ENCODE assay signal across 15 mouse cellular contexts in the genomic region with DNA sequence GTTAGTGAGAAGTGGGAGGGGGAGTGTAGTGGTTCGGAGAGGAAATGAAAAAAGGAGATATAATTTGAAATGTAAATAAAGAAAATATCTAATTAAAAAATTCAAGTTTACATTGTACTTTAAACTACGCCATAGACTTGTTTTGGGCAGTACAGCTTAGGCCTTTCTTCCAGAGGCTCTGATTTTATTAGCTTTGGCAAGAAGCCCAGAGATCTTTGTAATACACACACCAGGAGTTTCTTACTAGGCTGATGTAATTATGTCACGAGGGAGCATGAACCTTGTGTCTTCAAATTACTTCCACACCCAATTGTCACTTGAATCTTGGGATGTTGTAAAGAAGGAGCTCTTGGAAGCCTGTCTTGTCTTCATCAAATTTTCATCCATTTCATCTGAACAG.
DNase-seq lines count a peak whose midpoint lies in the region; ATAC-seq and TF ChIP-seq lines count a peak whose summit lies in the region.
"Had no signal": no experiment of that assay in that cellular context is flagged by ENCODE, and none has a peak within 500 bp of the region (broad histone marks: within the 10 kb centered on the region; RNA-seq: fewer than 3 reads in every experiment).

No protein-coding gene starts in this region.

- DNase-seq in hindbrain, postnatal 0 days (ENCODE audit: low spot score): peak; percentile 43
- DNase-seq in lung, adult 2 months: no peak
- DNase-seq in adipocyte (ENCODE audit: low spot score): peak; percentile 50
- DNase-seq in lung, postnatal 36 days: peak; percentile 18
- DNase-seq in thymus, adult 2 months: no peak
- DNase-seq: adrenal gland, postnatal 14 days; gastrocnemius, postnatal 14 days; layer of hippocampus, adult 9-11 months had no signal

- H3K4me2 ChIP-seq in hindbrain, postnatal 0 days (ENCODE audit: low read depth, low read length): no peak overlapping the region
- no peak overlapping the region for H3K4me2 ChIP-seq in hindbrain, embryonic 12.5 days (replicated peaks)
- H3K4me2 ChIP-seq in lung, embryonic 16.5 days (ENCODE audit: low read depth, low read length): no peak overlapping the region
- H3K4me2 ChIP-seq: heart, embryonic 13.5 days; hindbrain, embryonic 15.5 days; limb, embryonic 13.5 days had no signal

- TF ChIP-seq POLR2A in lung, adult 2 months (IDR thresholded peaks at IDR 0.05; ENCODE audit: borderline replicate concordance, extremely low read depth, low read depth, low read length): no peak
- no peak for TF ChIP-seq POLR2A in thymus, adult 2 months (IDR thresholded peaks at IDR 0.05; ENCODE audit: control insufficient read depth, extremely low read depth, insufficient read depth, low read length, poor library complexity)

- H3K4me1 ChIP-seq in hindbrain, postnatal 0 days (ENCODE audit: insufficient read depth, low read length): no peaks in the 10 kb centered on the region
- no peaks in the 10 kb centered on the region for H3K4me1 ChIP-seq in hindbrain, embryonic 12.5 days
- H3K4me1 ChIP-seq in lung, embryonic 16.5 days (replicated peaks; ENCODE audit: control insufficient read depth, insufficient read depth, low read length): no peaks in the 10 kb centered on the region
- H3K4me1 ChIP-seq in lung, adult 2 months (ENCODE audit: control insufficient read depth, insufficient read depth, low read length): no peaks in the 10 kb centered on the region
- H3K4me1 ChIP-seq in thymus, adult 2 months (replicated peaks; ENCODE audit: control insufficient read depth, insufficient read depth, low read length): no peaks in the 10 kb centered on the region
- H3K4me1 ChIP-seq: heart, embryonic 13.5 days; hindbrain, embryonic 15.5 days; limb, embryonic 13.5 days; megakaryocyte, embryonic 14.5 days had no signal

- H3K27me3 ChIP-seq in hindbrain, postnatal 0 days (ENCODE audit: insufficient read depth, low read length): no peaks in the 10 kb centered on the region
- no peaks in the 10 kb centered on the region for H3K27me3 ChIP-seq in hindbrain, embryonic 12.5 days
- H3K27me3 ChIP-seq in lung, embryonic 16.5 days (ENCODE audit: control insufficient read depth, insufficient read depth, low read depth, low read length): no peaks in the 10 kb centered on the region
- H3K27me3 ChIP-seq in thymus, adult 2 months (ENCODE audit: control insufficient read depth, insufficient read depth, low read length): no peaks in the 10 kb centered on the region
- H3K27me3 ChIP-seq: heart, embryonic 13.5 days; hindbrain, embryonic 15.5 days; limb, embryonic 13.5 days; megakaryocyte, embryonic 14.5 days had no signal

- no peaks in the 10 kb centered on the region for H3K9me3 ChIP-seq in hindbrain, postnatal 0 days (ENCODE audit: low read length)
- no peaks in the 10 kb centered on the region for H3K9me3 ChIP-seq in hindbrain, embryonic 12.5 days (replicated peaks)
- H3K9me3 ChIP-seq in lung, embryonic 16.5 days (ENCODE audit: control insufficient read depth, low read length): no peaks in the 10 kb centered on the region
- H3K9me3 ChIP-seq: heart, embryonic 13.5 days; hindbrain, embryonic 15.5 days; limb, embryonic 13.5 days; megakaryocyte, embryonic 14.5 days had no signal

- WGBS in hindbrain, postnatal 0 days: 35% methylated on average over 3 of the region's 3 CpGs
- 69% methylated on average over 3 of the region's 3 CpGs for WGBS in hindbrain, embryonic 12.5 days
- WGBS in lung, embryonic 16.5 days: 30% methylated on average over 3 of the region's 3 CpGs
- WGBS in lung, adult 2 months: 51% methylated on average over 3 of the region's 3 CpGs
- WGBS in thymus, adult 2 months: 78% methylated on average over 3 of the region's 3 CpGs

- no peak overlapping the region for H3K27ac ChIP-seq in hindbrain, postnatal 0 days
- no peak overlapping the region for H3K27ac ChIP-seq in hindbrain, embryonic 12.5 days
- H3K27ac ChIP-seq in lung, embryonic 16.5 days (ENCODE audit: low read length): no peak overlapping the region
- no peak overlapping the region for H3K27ac ChIP-seq in thymus, adult 2 months (ENCODE audit: control insufficient read depth, insufficient read depth, low read length)
- H3K27ac ChIP-seq: heart, embryonic 13.5 days; hindbrain, embryonic 15.5 days; limb, embryonic 13.5 days had no signal

- no peak overlapping the region for H3K9ac ChIP-seq in hindbrain, postnatal 0 days (replicated peaks; ENCODE audit: low read length)
- no peak overlapping the region for H3K9ac ChIP-seq in hindbrain, embryonic 12.5 days
- H3K9ac ChIP-seq in lung, embryonic 16.5 days (ENCODE audit: low read length): no peak overlapping the region
- H3K9ac ChIP-seq: heart, embryonic 13.5 days; hindbrain, embryonic 15.5 days; limb, embryonic 13.5 days had no signal

- no peak for ATAC-seq in hindbrain, postnatal 0 days
- ATAC-seq in hindbrain, embryonic 12.5 days (ENCODE audit: low FRiP score): no peak
- ATAC-seq in lung, embryonic 16.5 days (ENCODE audit: low read depth): peak; percentile 64; the same call in 1 of the 2 replicates
- ATAC-seq in megakaryocyte-erythroid progenitor cell, adult 5-6 weeks (replicated peaks; ENCODE audit: low FRiP score, low TSS enrichment, poor library complexity, severe bottlenecking): no peak

- no peak overlapping the region for H3K4me3 ChIP-seq in hindbrain, postnatal 0 days (ENCODE audit: low read length)
- no peak overlapping the region for H3K4me3 ChIP-seq in hindbrain, embryonic 12.5 days
- H3K4me3 ChIP-seq in lung, embryonic 16.5 days (ENCODE audit: low read length): no peak overlapping the region
- no peak overlapping the region for H3K4me3 ChIP-seq in lung, adult 2 months (replicated peaks; ENCODE audit: extremely low read depth, low read depth, low read length)
- no peak overlapping the region for H3K4me3 ChIP-seq in thymus, adult 2 months (ENCODE audit: control insufficient read depth, insufficient read depth, low read length)
- H3K4me3 ChIP-seq: heart, embryonic 13.5 days; hindbrain, embryonic 15.5 days; limb, embryonic 13.5 days; megakaryocyte, embryonic 14.5 days had no signal

- TF ChIP-seq CTCF in hindbrain, postnatal 0 days (IDR thresholded peaks at IDR 0.05; ENCODE audit: low read depth): no peak
- TF ChIP-seq CTCF in lung, adult 2 months (IDR thresholded peaks at IDR 0.05; ENCODE audit: insufficient read depth, low read length): no peak
- TF ChIP-seq CTCF in thymus, adult 2 months (IDR thresholded peaks at IDR 0.05; ENCODE audit: borderline replicate concordance, control insufficient read depth, extremely low read depth, insufficient read depth, low read length, poor library complexity): no peak

- H3K36me3 ChIP-seq in hindbrain, postnatal 0 days (ENCODE audit: insufficient read depth, low read length): no peaks in the 10 kb centered on the region
- no peaks in the 10 kb centered on the region for H3K36me3 ChIP-seq in hindbrain, embryonic 12.5 days
- no peaks in the 10 kb centered on the region for H3K36me3 ChIP-seq in lung, embryonic 16.5 days (ENCODE audit: control insufficient read depth, insufficient read depth, low read length)
- H3K36me3 ChIP-seq in thymus, adult 2 months (ENCODE audit: control insufficient read depth, insufficient read depth, low read length): no peaks in the 10 kb centered on the region
- H3K36me3 ChIP-seq: heart, embryonic 13.5 days; hindbrain, embryonic 15.5 days; limb, embryonic 13.5 days had no signal

Comparison
In these comparisons a context has a peak if more than half of its experiments do, and no peak if none do; other contexts are left out.
1. DNase-seq: peak in hindbrain, postnatal 0 days (single experiment), adipocyte (single experiment) and lung, postnatal 36 days (single experiment); none in lung, adult 2 months (single experiment) and thymus, adult 2 months (single experiment).